8 mouse cellular contexts compared by ENCODE assay signal in genomic region chr11:50224671-50225530, GRCm38 (mm10). TPM values are rescaled to one million over a fixed set of nuclear protein-coding genes. Genes with fewer than 3 reads are reported as not detected.
DNase-seq lines count a peak whose midpoint lies in the region; ATAC-seq lines count a peak whose summit lies in the region.

No protein-coding gene starts in this region.

- H3K4me2 ChIP-seq in limb, embryonic 15.5 days: peak overlapping the region; percentile 94
- H3K4me2 ChIP-seq in midbrain, embryonic 16.5 days (ENCODE audit: low read length): peak overlapping the region; percentile 99

- no peaks in the 10 kb centered on the region for H3K9me3 ChIP-seq in embryonic facial prominence, embryonic 10.5 days
- H3K9me3 ChIP-seq in limb, embryonic 15.5 days: no peaks in the 10 kb centered on the region
- no peaks in the 10 kb centered on the region for H3K9me3 ChIP-seq in midbrain, embryonic 16.5 days (replicated peaks; ENCODE audit: control insufficient read depth, low read length, poor library complexity, severe bottlenecking)

- peaks cover 59% of the 10 kb centered on the region for H3K4me1 ChIP-seq in embryonic facial prominence, embryonic 10.5 days
- peaks cover 49% of the 10 kb centered on the region for H3K4me1 ChIP-seq in limb, embryonic 15.5 days
- H3K4me1 ChIP-seq in midbrain, embryonic 16.5 days (ENCODE audit: control insufficient read depth, insufficient read depth, low read length): peaks cover 39% of the 10 kb centered on the region

- peak overlapping the region; percentile 94 for H3K27ac ChIP-seq in embryonic facial prominence, embryonic 10.5 days (replicated peaks)
- peak overlapping the region; percentile 80 for H3K27ac ChIP-seq in limb, embryonic 15.5 days
- peak overlapping the region; percentile 94 for H3K27ac ChIP-seq in midbrain, embryonic 16.5 days (ENCODE audit: low read length)

- ATAC-seq in limb, embryonic 15.5 days (ENCODE audit: insufficient number of reproducible peaks, low FRiP score, low TSS enrichment, low read depth): peak; percentile 77
- peak; percentile 83 for ATAC-seq in midbrain, embryonic 16.5 days

- peak overlapping the region; percentile 93 for H3K9ac ChIP-seq in limb, embryonic 15.5 days
- peak overlapping the region; percentile 96 for H3K9ac ChIP-seq in midbrain, embryonic 16.5 days (ENCODE audit: low read depth, low read length)

- DNase-seq in 3T3-L1 (ENCODE audit: low read depth, low spot score): peak; percentile 74
- peak; percentile 93 for DNase-seq in adrenal gland, postnatal 25 days
- peak; percentile 86 for DNase-seq in embryonic facial prominence, embryonic 10.5 days (ENCODE audit: low spot score)
- DNase-seq in heart, adult 18-20 months: peak; percentile 91 to 94
- peak; percentile 94 for DNase-seq in kidney, adult 18-20 months
- DNase-seq in spleen, postnatal 36 days (ENCODE audit: low spot score in 2 of 2): peak; percentile 72 to 82

- H3K27me3 ChIP-seq in embryonic facial prominence, embryonic 10.5 days (replicated peaks; ENCODE audit: low read depth, poor library complexity, severe bottlenecking): peaks cover 35% of the 10 kb centered on the region
- no peaks in the 10 kb centered on the region for H3K27me3 ChIP-seq in limb, embryonic 15.5 days
- H3K27me3 ChIP-seq in midbrain, embryonic 16.5 days (ENCODE audit: control insufficient read depth, insufficient read depth, low read depth, low read length): no peaks in the 10 kb centered on the region

- H3K4me3 ChIP-seq in embryonic facial prominence, embryonic 10.5 days: peak overlapping the region; percentile 89
- peak overlapping the region; percentile 85 for H3K4me3 ChIP-seq in limb, embryonic 15.5 days
- peak overlapping the region; percentile 83 for H3K4me3 ChIP-seq in midbrain, embryonic 16.5 days (ENCODE audit: low read depth, low read length)

- under 1% methylated on average over 70 of the region's 70 CpGs for WGBS in embryonic facial prominence, embryonic 10.5 days
- 1% methylated on average over 66 of the region's 70 CpGs for WGBS in limb, embryonic 15.5 days
- WGBS in midbrain, embryonic 16.5 days: under 1% methylated on average over 68 of the region's 70 CpGs

- H3K36me3 ChIP-seq in embryonic facial prominence, embryonic 10.5 days (replicated peaks): no peaks in the 10 kb centered on the region
- no peaks in the 10 kb centered on the region for H3K36me3 ChIP-seq in limb, embryonic 15.5 days
- H3K36me3 ChIP-seq in midbrain, embryonic 16.5 days (ENCODE audit: control insufficient read depth, insufficient read depth, low read length): no peaks in the 10 kb centered on the region

RNA-seq across cellular contexts. Expression of gene Ltc4s, which starts 13.5 kb away (rescaled TPM):
- 6.2 and 7.5 TPM in 2 replicates for total RNA-seq in adrenal gland, postnatal 25 days (2021)
- polyA plus RNA-seq in embryonic facial prominence, embryonic 10.5 days (2016; fragmentation: Nextera tagmentation; extraction: Ambion mirVana): 0.75 and 1.4 TPM in 2 replicates
- total RNA-seq in heart, adult 18-20 months (2021): 10 to 100 TPM in 1 of 2 experiments, 1 to 10 TPM in 1; 5.9 to 10.2 TPM
- polyA plus RNA-seq in limb, embryonic 15.5 days (2015; fragmentation: Nextera tagmentation; extraction: Ambion mirVana): 2.1 and 3.0 TPM in 2 replicates
- polyA plus RNA-seq in midbrain, embryonic 16.5 days (2015; fragmentation: Nextera tagmentation; extraction: Ambion mirVana): 1.8 and 3.3 TPM in 2 replicates

RNA-seq across cellular contexts. Expression of gene Mgat4b, which starts 14.2 kb away (rescaled TPM):
- total RNA-seq in adrenal gland, postnatal 25 days (2021): 138 and 161 TPM in 2 replicates
- 22.6 and 23.5 TPM in 2 replicates for polyA plus RNA-seq in embryonic facial prominence, embryonic 10.5 days (2016; fragmentation: Nextera tagmentation; extraction: Ambion mirVana)
- total RNA-seq in heart, adult 18-20 months (2021): 10 to 100 TPM; 70.3 to 79.9 TPM
- polyA plus RNA-seq in limb, embryonic 15.5 days (2015; fragmentation: Nextera tagmentation; extraction: Ambion mirVana): 12.5 and 16.0 TPM in 2 replicates
- 33.3 and 38.3 TPM in 2 replicates for polyA plus RNA-seq in midbrain, embryonic 16.5 days (2015; fragmentation: Nextera tagmentation; extraction: Ambion mirVana)

RNA-seq across cellular contexts. Expression of gene Sqstm1, which starts 14.3 kb away (rescaled TPM):
- 784 and 1,020 TPM in 2 replicates for total RNA-seq in adrenal gland, postnatal 25 days (2021)
- 130 and 131 TPM in 2 replicates for polyA plus RNA-seq in embryonic facial prominence, embryonic 10.5 days (2016; fragmentation: Nextera tagmentation; extraction: Ambion mirVana)
- 100 to 1,000 TPM; 367 to 455 TPM for total RNA-seq in heart, adult 18-20 months (2021)
- 241 and 262 TPM in 2 replicates for polyA plus RNA-seq in limb, embryonic 15.5 days (2015; fragmentation: Nextera tagmentation; extraction: Ambion mirVana)
- polyA plus RNA-seq in midbrain, embryonic 16.5 days (2015; fragmentation: Nextera tagmentation; extraction: Ambion mirVana): 374 and 394 TPM in 2 replicates

RNA-seq across cellular contexts. Expression of gene Mrnip, which starts 50.7 kb away (rescaled TPM):
- total RNA-seq in adrenal gland, postnatal 25 days (2021): 10.5 and 15.0 TPM in 2 replicates
- polyA plus RNA-seq in embryonic facial prominence, embryonic 10.5 days (2016; fragmentation: Nextera tagmentation; extraction: Ambion mirVana): 24.1 and 27.3 TPM in 2 replicates
- 1 to 10 TPM; 2.4 to 3.0 TPM for total RNA-seq in heart, adult 18-20 months (2021)
- 15.5 and 16.2 TPM in 2 replicates for polyA plus RNA-seq in limb, embryonic 15.5 days (2015; fragmentation: Nextera tagmentation; extraction: Ambion mirVana)
- 32.7 and 39.2 TPM in 2 replicates for polyA plus RNA-seq in midbrain, embryonic 16.5 days (2015; fragmentation: Nextera tagmentation; extraction: Ambion mirVana)

Comparison
In these comparisons a context has a peak if more than half of its experiments do, and no peak if none do; other contexts are left out.
1. Peak in every context shown above with its lines: DNase-seq, ATAC-seq, H3K4me3 ChIP-seq and H3K27ac ChIP-seq.